Mouse (Mus musculus) cerebellum, adult 8-10 months (tissue): Measurements from ENCODE around the gene Olfr1508.
"Not testable (repeated sequence)": the region's sequence is repeated elsewhere in the genome, so short reads cannot be mapped to it uniquely, and the experiment has no call there.

Experiments
- DNase-seq: peaks from one replicate; pipeline ENCODE4 v3.0.0; 2022

The Olfr1508 gene

GRCm38 (mm10) chr14:52467395-52467794 lies at the start of gene Olfr1508:
Olfr1508 (minus strand) TSS chr14:52467495.
- no peak for DNase-seq

- no peak for DNase-seq
Measured at GRCm38 (mm10) chr14:52495516-52495915, 28.2 kb upstream of the Olfr1508 start, which contains the start of gene Olfr1507. Olfr1507 (minus strand) TSS chr14:52495749.

GRCm38 (mm10) chr14:52465738-52466137 lies 1.6 kb downstream of the Olfr1508 start:
- DNase-seq: no peak

- no peak for DNase-seq
Measured at GRCm38 (mm10) chr14:52461928-52462327, 5.4 kb downstream of the Olfr1508 start.

- no peak for DNase-seq
Measured at GRCm38 (mm10) chr14:52451138-52451537, 16.2 kb downstream of the Olfr1508 start.

GRCm38 (mm10) chr14:52442690-52443089 lies 24.6 kb downstream of the Olfr1508 start, which contains the start of gene Olfr1509:
Olfr1509 (plus strand) TSS chr14:52442990.
- DNase-seq: no peak

- no peak for DNase-seq
Measured at GRCm38 (mm10) chr14:52427686-52428085, 39.6 kb downstream of the Olfr1508 start.

- DNase-seq: no peak
Measured at GRCm38 (mm10) chr14:52414273-52414672, 53.0 kb downstream of the Olfr1508 start, which contains the start of gene Olfr1510. Olfr1510 (minus strand) TSS chr14:52414373.

- not testable (repeated sequence) for DNase-seq
Measured at GRCm38 (mm10) chr14:52410142-52410919, 57.0 kb downstream of the Olfr1508 start.
